Mouse (Mus musculus): ENCODE results near the gene Rnf7. TPM values are rescaled to one million over a fixed set of nuclear protein-coding genes. Genes with fewer than 3 reads are reported as not detected.
"Not testable (repeated sequence)": the region's sequence is repeated elsewhere in the genome, so short reads cannot be mapped to it uniquely, and the experiment has no call there.

The Rnf7 gene
- polyA plus RNA-seq, 1 experiment from 2014 or later, result 272 TPM

GRCm38 (mm10) chr9:96502856-96503610 lies 24.6 kb upstream of the Rnf7 start:
- H3K27me3 ChIP-seq (replicated peaks; ENCODE audit: low read depth, poor library complexity, severe bottlenecking), result no peaks in the 10 kb centered on the region
- 71% methylated on average over 6 of the region's 6 CpGs for WGBS
- peaks cover 36% of the 10 kb centered on the region for H3K4me1 ChIP-seq
- H3K27ac ChIP-seq (replicated peaks), result no peak overlapping the region
- no peak overlapping the region for H3K4me3 ChIP-seq
- H3K36me3 ChIP-seq (replicated peaks), result no peaks in the 10 kb centered on the region
- peaks cover 7% of the 10 kb centered on the region; the same call in 1 of the 2 replicates for H3K9me3 ChIP-seq
- no peak for DNase-seq (ENCODE audit: low spot score)

- Histone ChIP-seq H3K36me3 (replicated peaks) (no peaks in the 10 kb centered on the region), H3K4me3 (no peak overlapping the region), H3K27me3 (replicated peaks; ENCODE audit: low read depth, poor library complexity, severe bottlenecking) (no peaks in the 10 kb centered on the region), H3K4me1 (peaks cover 31% of the 10 kb centered on the region), H3K27ac (replicated peaks) (no peak overlapping the region), H3K9me3 (peaks cover 7% of the 10 kb centered on the region; the same call in 1 of the 2 replicates)
- DNase-seq (ENCODE audit: low spot score), result no peak
- WGBS, result 77% methylated on average over 7 of the region's 7 CpGs
Observed at GRCm38 (mm10) chr9:96501217-96501616, 22.7 kb upstream of the Rnf7 start.

GRCm38 (mm10) chr9:96493212-96493611 lies 14.7 kb upstream of the Rnf7 start:
- Histone ChIP-seq H3K36me3 (replicated peaks) (no peaks in the 10 kb centered on the region), H3K4me1 (peaks cover 12% of the 10 kb centered on the region), H3K27ac (replicated peaks) (no peak overlapping the region), H3K27me3 (replicated peaks; ENCODE audit: low read depth, poor library complexity, severe bottlenecking) (no peaks in the 10 kb centered on the region), H3K9me3 (no peaks in the 10 kb centered on the region), H3K4me3 (no peak overlapping the region)
- DNase-seq (ENCODE audit: low spot score), result no peak
- 26% methylated on average over 3 of the region's 3 CpGs for WGBS

- DNase-seq (ENCODE audit: low spot score), result peak; percentile 64
- H3K4me3 ChIP-seq, result no peak overlapping the region
- 38% methylated on average over 12 of the region's 12 CpGs for WGBS
Observed at GRCm38 (mm10) chr9:96491810-96492209, 13.3 kb upstream of the Rnf7 start.

GRCm38 (mm10) chr9:96487869-96488268 lies 9.4 kb upstream of the Rnf7 start:
- not testable (repeated sequence) for H3K27ac ChIP-seq (replicated peaks); DNase-seq (ENCODE audit: low spot score); H3K36me3 ChIP-seq (replicated peaks); H3K4me3 ChIP-seq; H3K9me3 ChIP-seq; H3K4me1 ChIP-seq; H3K27me3 ChIP-seq (replicated peaks; ENCODE audit: low read depth, poor library complexity, severe bottlenecking)
- WGBS, result 96% methylated on average over 5 of the region's 5 CpGs

More at GRCm38 (mm10) chr9:96491810-96492209, 13.3 kb upstream of the Rnf7 start:
- Histone ChIP-seq H3K36me3 (replicated peaks) (no peaks in the 10 kb centered on the region), H3K4me1 (peaks cover 12% of the 10 kb centered on the region), H3K27ac (replicated peaks) (0 out of 2 replicates have a peak overlapping the region, but pooled peaks have one; percentile 44), H3K9me3 (no peaks in the 10 kb centered on the region), H3K27me3 (replicated peaks; ENCODE audit: low read depth, poor library complexity, severe bottlenecking) (no peaks in the 10 kb centered on the region)

- no peak overlapping the region for H3K27ac ChIP-seq (replicated peaks)
- 72% methylated on average over 2 of the region's 2 CpGs for WGBS
- H3K4me1 ChIP-seq, result 0 out of 2 replicates have a peak, but pooled peaks cover 3% of the 10 kb centered on the region
- H3K36me3 ChIP-seq (replicated peaks), result no peaks in the 10 kb centered on the region
- no peak overlapping the region for H3K4me3 ChIP-seq
- DNase-seq (ENCODE audit: low spot score), result no peak
- H3K27me3 ChIP-seq (replicated peaks; ENCODE audit: low read depth, poor library complexity, severe bottlenecking), result no peaks in the 10 kb centered on the region
- H3K9me3 ChIP-seq, result no peaks in the 10 kb centered on the region
Observed at GRCm38 (mm10) chr9:96483648-96484047, 5.2 kb upstream of the Rnf7 start.

GRCm38 (mm10) chr9:96483028-96483427 lies 4.6 kb upstream of the Rnf7 start:
- WGBS, result 71% methylated on average over 3 of the region's 3 CpGs
- no peak for DNase-seq (ENCODE audit: low spot score)
- no peaks in the 10 kb centered on the region for H3K27me3 ChIP-seq (replicated peaks; ENCODE audit: low read depth, poor library complexity, severe bottlenecking)
- H3K27ac ChIP-seq (replicated peaks), result no peak overlapping the region
- H3K4me1 ChIP-seq, result 0 out of 2 replicates have a peak, but pooled peaks cover 3% of the 10 kb centered on the region
- no peak overlapping the region for H3K4me3 ChIP-seq
- H3K9me3 ChIP-seq, result no peaks in the 10 kb centered on the region
- no peaks in the 10 kb centered on the region for H3K36me3 ChIP-seq (replicated peaks)

GRCm38 (mm10) chr9:96472356-96472755 lies 6.1 kb downstream of the Rnf7 start:
- DNase-seq (ENCODE audit: low spot score), result peak; percentile 17
- H3K36me3 ChIP-seq (replicated peaks), result peaks cover 74% of the 10 kb centered on the region
- 56% methylated on average over 3 of the region's 3 CpGs for WGBS

GRCm38 (mm10) chr9:96471681-96472080 lies 6.8 kb downstream of the Rnf7 start:
- H3K4me1 ChIP-seq; H3K9me3 ChIP-seq; H3K27ac ChIP-seq (replicated peaks); DNase-seq (ENCODE audit: low spot score); H3K4me3 ChIP-seq; H3K27me3 ChIP-seq (replicated peaks; ENCODE audit: low read depth, poor library complexity, severe bottlenecking): not testable (repeated sequence)
- WGBS, result 87% methylated on average over 4 of the region's 4 CpGs
- H3K36me3 ChIP-seq (replicated peaks), result peaks cover 79% of the 10 kb centered on the region

More at GRCm38 (mm10) chr9:96472356-96472755, 6.1 kb downstream of the Rnf7 start:
- no peak overlapping the region for H3K4me3 ChIP-seq
- peaks cover 15% of the 10 kb centered on the region for H3K4me1 ChIP-seq
- H3K9me3 ChIP-seq, result no peaks in the 10 kb centered on the region
- H3K27me3 ChIP-seq (replicated peaks; ENCODE audit: low read depth, poor library complexity, severe bottlenecking), result no peaks in the 10 kb centered on the region
- no peak overlapping the region for H3K27ac ChIP-seq (replicated peaks)

GRCm38 (mm10) chr9:96470266-96470974 lies 8.1 kb downstream of the Rnf7 start:
- Histone ChIP-seq H3K27me3 (replicated peaks; ENCODE audit: low read depth, poor library complexity, severe bottlenecking) (no peaks in the 10 kb centered on the region), H3K36me3 (replicated peaks) (peaks cover 77% of the 10 kb centered on the region), H3K9me3 (no peaks in the 10 kb centered on the region), H3K4me1 (peaks cover 6% of the 10 kb centered on the region), H3K4me3 (no peak overlapping the region), H3K27ac (replicated peaks) (no peak overlapping the region)
- WGBS, result 92% methylated on average over 8 of the region's 8 CpGs
- DNase-seq (ENCODE audit: low spot score), result no peak

- Histone ChIP-seq H3K36me3 (replicated peaks) (peaks cover 75% of the 10 kb centered on the region), H3K27ac (replicated peaks) (no peak overlapping the region)
- 73% methylated on average over 8 of the region's 8 CpGs for WGBS
Observed at GRCm38 (mm10) chr9:96469556-96470265, 8.8 kb downstream of the Rnf7 start.

GRCm38 (mm10) chr9:96463708-96464107 lies 14.8 kb downstream of the Rnf7 start:
- 88% methylated on average over 10 of the region's 10 CpGs for whole genome bisulfite sequencing
- peaks cover 56% of the 10 kb centered on the region for H3K36me3 ChIP-seq (replicated peaks)
- H3K27ac ChIP-seq (replicated peaks), result no peak overlapping the region
- H3K9me3 ChIP-seq, result peaks cover 11% of the 10 kb centered on the region
- no peak for DNase-seq (ENCODE audit: low spot score)
- H3K4me1 ChIP-seq, result no peaks in the 10 kb centered on the region
- H3K27me3 ChIP-seq (replicated peaks; ENCODE audit: low read depth, poor library complexity, severe bottlenecking), result no peaks in the 10 kb centered on the region
- no peak overlapping the region for H3K4me3 ChIP-seq

More at GRCm38 (mm10) chr9:96469556-96470265, 8.8 kb downstream of the Rnf7 start:
- Histone ChIP-seq H3K4me1 (peaks cover 6% of the 10 kb centered on the region), H3K4me3 (no peak overlapping the region), H3K27me3 (replicated peaks; ENCODE audit: low read depth, poor library complexity, severe bottlenecking) (no peaks in the 10 kb centered on the region), H3K9me3 (no peaks in the 10 kb centered on the region)
- DNase-seq (ENCODE audit: low spot score), result no peak
